Mouse (Mus musculus) testis, adult 2 months (tissue): Measurements from ENCODE around the gene Sumf2.

ENCODE experiments used
- CTCF ChIP-seq: fragments of 200-500 bp; IDR thresholded peaks from 2 replicates; pipeline ENCODE4 v1.5.1; 2012; ENCODE audit warnings: low read depth, mild to moderate bottlenecking, inconsistent platforms, low read length, moderate library complexity; ENCODE audit not compliant: control insufficient read depth, insufficient read depth, insufficient replicate concordance
- POLR2A ChIP-seq: fragments of 200-500 bp; IDR thresholded peaks from 2 replicates; pipeline ENCODE4 v1.6.1; 2012; ENCODE audit warnings: low read depth, mild to moderate bottlenecking, inconsistent platforms, low read length, moderate library complexity; ENCODE audit not compliant: control insufficient read depth

DNA sequence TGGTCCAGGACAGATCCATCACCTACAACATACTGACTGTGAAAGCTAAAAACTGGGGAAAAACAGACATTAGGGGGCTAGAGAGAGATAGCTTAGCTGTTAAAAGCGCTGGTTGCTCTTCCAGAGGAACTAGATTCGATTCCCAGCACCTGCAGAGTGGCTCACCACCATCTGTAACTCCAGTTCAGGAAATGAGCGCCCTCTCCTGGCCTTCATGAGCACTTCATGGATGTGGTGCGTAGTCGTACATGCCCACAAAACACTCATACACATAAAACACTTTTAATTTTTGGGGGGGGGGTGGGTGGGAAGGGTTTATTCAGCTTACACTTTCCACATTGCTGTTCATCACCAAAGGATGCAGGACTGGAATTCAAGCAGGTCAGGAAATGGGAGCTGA, 9.6 kb downstream of the Sumf2 start:
- TF ChIP-seq POLR2A (no peak), CTCF (peak; percentile 39; the same call in 1 of the 2 replicates)
